Mouse (Mus musculus) liver, embryonic 12.5 days (tissue): ENCODE data around the gene Calr4. TPM values are rescaled to one million over a fixed set of nuclear protein-coding genes. Genes with fewer than 3 reads are reported as not detected.

Experiments
- ATAC-seq: fragments of 200-750 bp; cut with Nextera tagmentation; 2 replicates; pipeline ENCODE4 v1.8.0; 2017; ENCODE audit warnings: moderate number of reproducible peaks, mild to moderate bottlenecking, moderate library complexity
- H3K27ac ChIP-seq: fragments of 300-500 bp; sonication (generic); 2 replicates; pipeline ENCODE4 v1.5.1; 2016; ENCODE audit warnings: mild to moderate bottlenecking
- H3K27me3 ChIP-seq: fragments of 300-500 bp; sonication (generic); replicated peaks from 2 replicates; pipeline ENCODE4 v1.6.1; 2016; ENCODE audit warnings: mild to moderate bottlenecking, moderate library complexity
- H3K36me3 ChIP-seq: fragments of 300-500 bp; sonication (generic); 2 replicates; pipeline ENCODE4 v1.6.1; 2016; ENCODE audit warnings: mild to moderate bottlenecking, moderate library complexity
- H3K4me1 ChIP-seq: fragments of 300-500 bp; sonication (generic); 2 replicates; pipeline ENCODE4 v1.6.1; 2016
- H3K4me2 ChIP-seq: fragments of 300-500 bp; sonication (generic); 2 replicates; pipeline ENCODE4 v1.6.1; 2016; ENCODE audit warnings: mild to moderate bottlenecking, moderate library complexity
- H3K4me3 ChIP-seq: fragments of 300-500 bp; sonication (generic); 2 replicates; pipeline ENCODE4 v1.5.1; 2016; ENCODE audit warnings: mild to moderate bottlenecking, moderate library complexity
- H3K9ac ChIP-seq: fragments of 300-500 bp; sonication (generic); 2 replicates; pipeline ENCODE4 v1.6.1; 2016; ENCODE audit warnings: mild to moderate bottlenecking, moderate library complexity
- H3K9me3 ChIP-seq: fragments of 300-500 bp; sonication (generic); replicated peaks from 2 replicates; pipeline ENCODE4 v1.6.1; 2016; ENCODE audit warnings: mild to moderate bottlenecking, moderate library complexity
- WGBS: fragments of 180-500 bp; shearing (Covaris S2); methylation state at CpG from one replicate; pipeline ENCODE4 v1.1.7; 2016; ENCODE audit not compliant: insufficient replicate concordance; 5-methylcytosine and 5-hydroxymethylcytosine counted together
- polyA plus RNA-seq: library from polyadenylated mRNA; unstranded; fragments of >200 nt; fragmentation: Nextera tagmentation; extraction: Ambion mirVana; gene quantifications from 2 replicates; pipeline ENCODE4 v1.2.1, GENCODE M21; 2016

The Calr4 gene
- polyA plus RNA-seq, 1 experiment from 2014 or later: not detected

- H3K27ac ChIP-seq: peak overlapping the region; percentile 45
- H3K36me3 ChIP-seq: 0 out of 2 replicates have a peak, but pooled peaks cover 3% of the 10 kb centered on the region
- H3K9me3 ChIP-seq: no peaks in the 10 kb centered on the region
- H3K4me1 ChIP-seq: peaks cover 47% of the 10 kb centered on the region
- no peak for ATAC-seq
- 44% methylated on average over 1 of the region's 1 CpGs for WGBS
- H3K9ac ChIP-seq: peak overlapping the region; percentile 98
- H3K27me3 ChIP-seq: no peaks in the 10 kb centered on the region
- peak overlapping the region; percentile 90 for H3K4me2 ChIP-seq
- H3K4me3 ChIP-seq: peak overlapping the region; percentile 96
Observed at GRCm38 (mm10) chr4:109281946-109282345, 47.7 kb downstream of the Calr4 start.

- Histone ChIP-seq H3K36me3 (peaks cover 9% of the 10 kb centered on the region), H3K4me2 (no peak overlapping the region), H3K4me1 (peaks cover 9% of the 10 kb centered on the region), H3K27me3 (no peaks in the 10 kb centered on the region), H3K9ac (no peak overlapping the region), H3K4me3 (no peak overlapping the region), H3K9me3 (no peaks in the 10 kb centered on the region), H3K27ac (no peak overlapping the region)
- ATAC-seq: no peak
Observed at GRCm38 (mm10) chr4:109294629-109295028, 60.3 kb downstream of the Calr4 start.

GRCm38 (mm10) chr4:109296510-109296909, 62.2 kb downstream of the Calr4 start:
- peaks cover 9% of the 10 kb centered on the region for H3K4me1 ChIP-seq
- WGBS: 60% methylated on average over 2 of the region's 2 CpGs
- no peak overlapping the region for H3K4me2 ChIP-seq
- H3K27me3 ChIP-seq: no peaks in the 10 kb centered on the region
- peaks cover 11% of the 10 kb centered on the region for H3K36me3 ChIP-seq
- no peak overlapping the region for H3K27ac ChIP-seq
- no peak for ATAC-seq
- H3K4me3 ChIP-seq: no peak overlapping the region
- H3K9me3 ChIP-seq: no peaks in the 10 kb centered on the region
- H3K9ac ChIP-seq: no peak overlapping the region

GRCm38 (mm10) chr4:109299136-109299535, 64.9 kb downstream of the Calr4 start:
- no peak overlapping the region for H3K4me2 ChIP-seq
- no peaks in the 10 kb centered on the region for H3K27me3 ChIP-seq
- H3K27ac ChIP-seq: no peak overlapping the region
- peaks cover 11% of the 10 kb centered on the region for H3K36me3 ChIP-seq
- no peak overlapping the region for H3K9ac ChIP-seq
- no peak overlapping the region for H3K4me3 ChIP-seq
- H3K4me1 ChIP-seq: peaks cover 9% of the 10 kb centered on the region
- no peaks in the 10 kb centered on the region for H3K9me3 ChIP-seq
- no peak for ATAC-seq

Other genes with a start within 250 kb of the Calr4 start
- gene Nrd1, start 233.8 kb upstream of the Calr4 start, polyA plus RNA-seq: 55.3 and 56.0 TPM in 2 replicates
- gene Osbpl9, start 32.2 kb upstream of the Calr4 start, polyA plus RNA-seq: 32.8 and 33.3 TPM in 2 replicates
- gene Eps15, start 45.8 kb downstream of the Calr4 start, polyA plus RNA-seq: 53.0 and 54.2 TPM in 2 replicates
- gene Ttc39a, start 172.1 kb downstream of the Calr4 start, polyA plus RNA-seq: 12.9 and 13.7 TPM in 2 replicates